Mouse (Mus musculus): ENCODE results near the gene Farp2. TPM values are rescaled to one million over a fixed set of nuclear protein-coding genes. Genes with fewer than 3 reads are reported as not detected.
A peak's percentile ranks its signal among the peaks of the same experiment; 100 is the strongest.
"Not testable (repeated sequence)": the region's sequence is repeated elsewhere in the genome, so short reads cannot be mapped to it uniquely, and the experiment has no call there.

The Farp2 gene
- total RNA-seq, 4 experiments from 2014 or later: 12.2 to 13.9 (median 12.8) TPM

- DNase-seq (ENCODE audit: low spot score in 2 of 2): peak in 1 of 2 experiments; percentile 71
These were observed 122.6 kb downstream of the Farp2 start for GRCm38 (mm10) chr1:93634481-93634891.

GRCm38 (mm10) chr1:93635091-93635579 lies 123.3 kb downstream of the Farp2 start:
- no peak for DNase-seq (ENCODE audit: low spot score in 2 of 2)

GRCm38 (mm10) chr1:93635580-93636192 lies 123.8 kb downstream of the Farp2 start:
- peak; percentile 96 to 100 for DNase-seq (ENCODE audit: low spot score in 2 of 2)

- DNase-seq (ENCODE audit: low spot score in 2 of 2): no peak
These were observed 124.5 kb downstream of the Farp2 start for GRCm38 (mm10) chr1:93636211-93636897.

GRCm38 (mm10) chr1:93641978-93642377 lies 130.1 kb downstream of the Farp2 start:
- no peak for DNase-seq (ENCODE audit: low spot score in 2 of 2)

GRCm38 (mm10) chr1:93642692-93643091 lies 130.8 kb downstream of the Farp2 start:
- no peak for DNase-seq (ENCODE audit: low spot score in 2 of 2)

- no peak for DNase-seq (ENCODE audit: low spot score in 2 of 2)
These were observed 137.8 kb downstream of the Farp2 start for GRCm38 (mm10) chr1:93649604-93650172.

GRCm38 (mm10) chr1:93654275-93654674 lies 142.4 kb downstream of the Farp2 start:
- DNase-seq (ENCODE audit: low spot score in 2 of 2): no peak

- no peak for DNase-seq (ENCODE audit: low spot score in 2 of 2)
These were observed 142.9 kb downstream of the Farp2 start for GRCm38 (mm10) chr1:93654798-93655197.

- DNase-seq (ENCODE audit: low spot score in 2 of 2): no peak
These were observed 144.6 kb downstream of the Farp2 start for GRCm38 (mm10) chr1:93656325-93657024.

- DNase-seq (ENCODE audit: low spot score in 2 of 2): no peak
These were observed 145.1 kb downstream of the Farp2 start for GRCm38 (mm10) chr1:93657025-93657360.

GRCm38 (mm10) chr1:93658559-93658958 lies 146.7 kb downstream of the Farp2 start, which contains the start of gene Stk25:
TSS of gene Stk25 (minus strand) at chr1:93658659.
- DNase-seq (ENCODE audit: low spot score in 2 of 2): not testable (repeated sequence)

- no peak for DNase-seq (ENCODE audit: low spot score in 2 of 2)
These were observed 156.0 kb downstream of the Farp2 start for GRCm38 (mm10) chr1:93667760-93668400.

GRCm38 (mm10) chr1:93668791-93669548 lies 157.1 kb downstream of the Farp2 start:
- peak; percentile 22 to 25 for DNase-seq (ENCODE audit: low spot score in 2 of 2)

- DNase-seq (ENCODE audit: low spot score in 2 of 2): no peak
These were observed 158.1 kb downstream of the Farp2 start for GRCm38 (mm10) chr1:93669941-93670340.

Other genes starting within 250 kb of the Farp2 start
- 10 to 100 TPM; 19.3 to 20.3 (median 20.0) TPM for gene Mterf4, start 206.2 kb upstream of the Farp2 start, total RNA-seq (2022)
- gene Ppp1r7, start 169.2 kb upstream of the Farp2 start, total RNA-seq (2022): 100 to 1,000 TPM in 2 of 4 experiments, 10 to 100 TPM in 2; 85.0 to 107 (median 96.8) TPM
- 10 to 100 TPM in 1 of 4 experiments, 1 to 10 TPM in 3; 5.8 to 13.6 (median 6.3) TPM for gene Pask, start 168.6 kb upstream of the Farp2 start, total RNA-seq (2022)
- gene Ano7, start 138.1 kb upstream of the Farp2 start, total RNA-seq (2022): under 1 TPM; 0.18 to 0.74 (median 0.51) TPM
- gene Hdlbp, start 33.3 kb upstream of the Farp2 start, total RNA-seq (2022): 100 to 1,000 TPM; 148 to 174 (median 161) TPM
- gene Stk25, start 146.6 kb downstream of the Farp2 start, total RNA-seq (2022): 100 to 1,000 TPM; 350 to 369 (median 358) TPM
- 10 to 100 TPM; 26.6 to 35.9 (median 30.8) TPM for gene Bok, start 173.6 kb downstream of the Farp2 start, total RNA-seq (2022)
- 10 to 100 TPM; 77.7 to 85.0 (median 79.6) TPM for gene Atg4b, start 239.4 kb downstream of the Farp2 start, total RNA-seq (2022)
- gene Thap4, start 242.8 kb downstream of the Farp2 start, total RNA-seq (2022): 10 to 100 TPM; 33.6 to 45.6 (median 42.1) TPM

All from left cerebral cortex, adult 8-10 months (tissue).